13 mouse cellular contexts compared by ENCODE assay signal in genomic region chr2:44535760-44536159, GRCm38 (mm10).
DNase-seq lines count a peak whose midpoint lies in the region; ATAC-seq lines count a peak whose summit lies in the region.
"Had no signal": no experiment of that assay in that cellular context is flagged by ENCODE, and none has a peak within 500 bp of the region (broad histone marks: within the 10 kb centered on the region; RNA-seq: fewer than 3 reads in every experiment).

No protein-coding gene starts in this region.

- H3K27me3 ChIP-seq in hindbrain, embryonic 16.5 days (replicated peaks; ENCODE audit: control insufficient read depth, insufficient read depth, low read length), result no peaks in the 10 kb centered on the region
- no peaks in the 10 kb centered on the region for H3K27me3 ChIP-seq in hindbrain, embryonic 13.5 days
- H3K27me3 ChIP-seq: CH12.LX; hindbrain, embryonic 12.5 days; limb, embryonic 12.5 days; stomach, embryonic 15.5 days had no signal

- no peak overlapping the region for H3K9ac ChIP-seq in hindbrain, embryonic 16.5 days (ENCODE audit: low read depth, low read length)
- no peak overlapping the region for H3K9ac ChIP-seq in hindbrain, embryonic 13.5 days
- H3K9ac ChIP-seq: hindbrain, embryonic 12.5 days; limb, embryonic 12.5 days; stomach, embryonic 15.5 days had no signal

- H3K36me3 ChIP-seq in hindbrain, embryonic 16.5 days (ENCODE audit: control insufficient read depth, insufficient read depth, low read length), result no peaks in the 10 kb centered on the region
- no peaks in the 10 kb centered on the region for H3K36me3 ChIP-seq in hindbrain, embryonic 13.5 days
- H3K36me3 ChIP-seq: hindbrain, embryonic 12.5 days; limb, embryonic 12.5 days; stomach, embryonic 15.5 days had no signal

- H3K9me3 ChIP-seq in hindbrain, embryonic 16.5 days (ENCODE audit: control insufficient read depth, low read length), result no peaks in the 10 kb centered on the region
- H3K9me3 ChIP-seq in hindbrain, embryonic 13.5 days, result no peaks in the 10 kb centered on the region
- H3K9me3 ChIP-seq: hindbrain, embryonic 12.5 days; limb, embryonic 12.5 days; stomach, embryonic 15.5 days had no signal

- intact Hi-C loops in heart, postnatal 10 days (cut with DNase I), result no loop called here

- peak; percentile 63; the same call in 1 of the 2 replicates for ATAC-seq in hindbrain, embryonic 16.5 days
- ATAC-seq in hindbrain, embryonic 13.5 days (ENCODE audit: low FRiP score), result no peak

- 84% methylated on average over 11 of the region's 11 CpGs for WGBS in hindbrain, embryonic 16.5 days
- WGBS in hindbrain, embryonic 13.5 days, result 95% methylated on average over 11 of the region's 11 CpGs

- H3K4me2 ChIP-seq in hindbrain, embryonic 16.5 days (ENCODE audit: low read length), result no peak overlapping the region
- H3K4me2 ChIP-seq in hindbrain, embryonic 13.5 days, result no peak overlapping the region
- H3K4me2 ChIP-seq: hindbrain, embryonic 12.5 days; limb, embryonic 12.5 days; stomach, embryonic 15.5 days had no signal

- peak; percentile 64 to 78 for DNase-seq in cerebellum, postnatal 14 days
- peak; percentile 71 for DNase-seq in gastrocnemius, adult 18-20 months (ENCODE audit: low spot score)
- peak; percentile 71 to 75 for DNase-seq in heart, postnatal 10 days
- DNase-seq in right cerebral cortex, postnatal 25 days, result no peak
- DNase-seq in natural killer cell, adult 2 months (ENCODE audit: low spot score in 2 of 2), result no peak
- DNase-seq: adrenal gland, adult 2 months; lung, adult 18-20 months had no signal

- H3K27ac ChIP-seq in hindbrain, embryonic 16.5 days (ENCODE audit: low read depth, low read length), result no peak overlapping the region
- no peak overlapping the region for H3K27ac ChIP-seq in hindbrain, embryonic 13.5 days
- H3K27ac ChIP-seq: hindbrain, embryonic 12.5 days; limb, embryonic 12.5 days; stomach, embryonic 15.5 days had no signal

- H3K4me1 ChIP-seq in hindbrain, embryonic 16.5 days (ENCODE audit: control insufficient read depth, insufficient read depth, low read depth, low read length), result no peaks in the 10 kb centered on the region
- H3K4me1 ChIP-seq in hindbrain, embryonic 13.5 days (replicated peaks), result no peaks in the 10 kb centered on the region
- H3K4me1 ChIP-seq: hindbrain, embryonic 12.5 days; limb, embryonic 12.5 days; stomach, embryonic 15.5 days had no signal

- H3K4me3 ChIP-seq in hindbrain, embryonic 16.5 days (ENCODE audit: low read length), result no peak overlapping the region
- H3K4me3 ChIP-seq in hindbrain, embryonic 13.5 days, result no peak overlapping the region
- H3K4me3 ChIP-seq: hindbrain, embryonic 12.5 days; limb, embryonic 12.5 days; stomach, embryonic 15.5 days had no signal

Comparison
In these comparisons a context has a peak if more than half of its experiments do, and no peak if none do; other contexts are left out.
1. DNase-seq: peak in cerebellum, postnatal 14 days (2 of 2), gastrocnemius, adult 18-20 months (single experiment) and heart, postnatal 10 days (2 of 2); none in right cerebral cortex, postnatal 25 days (single experiment) and natural killer cell, adult 2 months (0 of 2).